Mouse (Mus musculus) embryonic facial prominence, embryonic 12.5 days (tissue): ENCODE results near the gene Ippk. TPM values are rescaled to one million over a fixed set of nuclear protein-coding genes. Genes with fewer than 3 reads are reported as not detected.

Experiments
- ATAC-seq: fragments of 200-750 bp; cut with Nextera tagmentation; 2 replicates; pipeline ENCODE4 v1.8.0; 2017; ENCODE audit not compliant: insufficient number of reproducible peaks, insufficient read depth, low FRiP score, low TSS enrichment
- H3K27ac ChIP-seq: fragments of 300-500 bp; sonication (generic); 2 replicates; pipeline ENCODE4 v1.5.1; 2016; ENCODE audit warnings: mild to moderate bottlenecking
- H3K27me3 ChIP-seq: fragments of 300-500 bp; sonication (generic); 2 replicates; pipeline ENCODE4 v1.6.1; 2016; ENCODE audit warnings: mild to moderate bottlenecking, moderate library complexity
- H3K36me3 ChIP-seq: fragments of 300-500 bp; sonication (generic); 2 replicates; pipeline ENCODE4 v1.6.1; 2016; ENCODE audit warnings: mild to moderate bottlenecking
- H3K4me1 ChIP-seq: fragments of 300-500 bp; sonication (generic); 2 replicates; pipeline ENCODE4 v1.6.1; 2016
- H3K4me2 ChIP-seq: fragments of 300-500 bp; sonication (generic); replicated peaks from 2 replicates; pipeline ENCODE4 v1.6.1; 2016; ENCODE audit warnings: mild to moderate bottlenecking, moderate library complexity
- H3K4me3 ChIP-seq: fragments of 300-500 bp; sonication (generic); 2 replicates; pipeline ENCODE4 v1.5.1; 2016; ENCODE audit warnings: mild to moderate bottlenecking
- H3K9ac ChIP-seq: fragments of 300-500 bp; sonication (generic); 2 replicates; pipeline ENCODE4 v1.6.1; 2016; ENCODE audit warnings: mild to moderate bottlenecking, moderate library complexity
- H3K9me3 ChIP-seq: fragments of 300-500 bp; sonication (generic); 2 replicates; pipeline ENCODE4 v1.6.1; 2016; ENCODE audit warnings: mild to moderate bottlenecking, moderate library complexity
- WGBS: fragments of 180-500 bp; shearing (Covaris S2); methylation state at CpG from one replicate; pipeline ENCODE4 v1.1.7; 2016; 5-methylcytosine and 5-hydroxymethylcytosine counted together
- polyA plus RNA-seq: library from polyadenylated mRNA; unstranded; fragments of >200 nt; fragmentation: Nextera tagmentation; extraction: Ambion mirVana; gene quantifications from 2 replicates; pipeline ENCODE4 v1.2.1, GENCODE M21; 2016

Ippk gene
- polyA plus RNA-seq, 1 experiment from 2014 or later: 15.8 TPM

DNA sequence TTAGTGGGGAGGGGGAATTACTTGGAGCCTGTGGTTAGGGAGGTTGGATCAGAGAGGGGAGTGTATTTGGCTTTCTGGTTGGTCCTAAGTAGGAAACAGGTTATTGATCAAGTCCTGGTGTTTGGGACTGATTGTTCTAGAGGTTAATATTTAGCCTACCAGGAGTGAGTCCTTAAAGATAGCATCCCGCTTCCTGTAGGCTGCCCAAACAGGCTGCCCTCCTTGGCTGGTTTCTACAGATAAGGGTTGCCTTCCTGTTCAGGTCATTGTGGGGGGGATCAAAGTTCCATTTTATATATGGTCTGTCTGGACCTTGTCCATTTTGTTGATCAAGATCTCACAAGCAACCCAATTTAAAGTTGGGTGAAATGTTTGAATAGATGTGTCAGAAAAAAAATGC is 27.5 kb upstream of the Ippk start:
- no peak overlapping the region for H3K4me3 ChIP-seq

DNA sequence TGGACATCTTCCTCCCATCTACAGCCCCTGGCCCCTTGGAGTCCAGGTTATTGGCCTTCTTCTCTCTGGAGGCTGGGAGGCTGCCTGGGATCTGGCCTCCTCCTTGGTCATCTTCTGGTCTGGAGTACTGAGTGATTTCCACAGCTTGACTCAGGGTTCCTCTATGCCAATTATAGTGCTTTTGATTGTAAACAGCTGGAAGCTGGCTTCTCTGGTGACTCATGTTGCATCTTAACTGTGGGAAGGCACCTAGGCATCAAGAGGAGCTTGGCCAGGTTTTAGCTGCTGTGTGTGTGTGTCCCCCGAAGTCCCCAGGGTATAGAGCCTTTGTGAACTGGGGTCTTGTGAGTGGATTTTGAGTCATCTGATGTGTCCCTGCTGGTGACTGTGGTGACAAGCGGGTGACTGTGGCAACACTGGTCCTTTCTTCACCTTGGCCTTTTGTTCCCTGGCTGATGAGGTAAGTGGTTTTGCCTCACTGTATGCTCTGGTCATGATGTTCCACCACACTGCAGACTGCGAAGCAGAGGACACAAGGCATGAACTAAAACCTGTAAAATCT is 26.1 kb upstream of the Ippk start:
- Histone ChIP-seq H3K4me2 (no peak overlapping the region), H3K9me3 (no peaks in the 10 kb centered on the region), H3K4me1 (peaks cover under 1% of the 10 kb centered on the region; the same call in 1 of the 2 replicates), H3K4me3 (no peak overlapping the region), H3K9ac (no peak overlapping the region), H3K27me3 (no peaks in the 10 kb centered on the region), H3K36me3 (0 out of 2 replicates have a peak, but pooled peaks cover 2% of the 10 kb centered on the region), H3K27ac (no peak overlapping the region)
- 92% methylated on average over 3 of the region's 3 CpGs for WGBS
- no peak for ATAC-seq

More for the DNA sequence above, 27.5 kb upstream of the Ippk start:
- no peak overlapping the region for H3K4me2 ChIP-seq
- no peak overlapping the region for H3K9ac ChIP-seq
- 0 out of 2 replicates have a peak, but pooled peaks cover 7% of the 10 kb centered on the region for H3K36me3 ChIP-seq
- H3K27ac ChIP-seq: no peak overlapping the region
- H3K27me3 ChIP-seq: no peaks in the 10 kb centered on the region
- H3K9me3 ChIP-seq: no peaks in the 10 kb centered on the region
- no peak for ATAC-seq
- 96% methylated on average over 1 of the region's 1 CpGs for WGBS
- no peaks in the 10 kb centered on the region for H3K4me1 ChIP-seq

DNA sequence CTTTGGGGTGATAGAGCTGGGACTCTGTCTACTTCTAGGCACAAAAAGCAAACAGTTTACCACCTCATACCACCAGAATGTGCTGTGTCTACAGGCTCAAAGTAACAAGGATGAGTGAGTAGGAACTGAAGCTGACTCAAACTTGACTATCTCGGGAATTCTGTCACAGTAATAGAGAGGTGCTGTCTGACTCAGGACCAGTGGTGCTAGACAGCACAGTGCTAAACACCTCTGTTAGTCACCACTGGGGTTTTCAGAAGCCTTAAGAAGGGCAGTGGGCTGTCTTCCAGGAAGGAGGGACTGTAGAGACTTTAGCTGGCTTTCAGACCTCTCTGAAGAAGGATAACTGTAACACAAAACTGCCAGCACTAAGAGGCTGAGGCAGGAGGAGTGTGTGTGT is 24.3 kb upstream of the Ippk start:
- ATAC-seq: no peak
- WGBS: 86% methylated on average over 1 of the region's 1 CpGs
- no peak overlapping the region for H3K9ac ChIP-seq
- no peaks in the 10 kb centered on the region for H3K36me3 ChIP-seq
- no peak overlapping the region for H3K4me3 ChIP-seq
- H3K4me2 ChIP-seq: no peak overlapping the region
- H3K4me1 ChIP-seq: peaks cover 5% of the 10 kb centered on the region; the same call in 1 of the 2 replicates
- H3K27ac ChIP-seq: no peak overlapping the region
- no peaks in the 10 kb centered on the region for H3K9me3 ChIP-seq
- H3K27me3 ChIP-seq: no peaks in the 10 kb centered on the region

DNA sequence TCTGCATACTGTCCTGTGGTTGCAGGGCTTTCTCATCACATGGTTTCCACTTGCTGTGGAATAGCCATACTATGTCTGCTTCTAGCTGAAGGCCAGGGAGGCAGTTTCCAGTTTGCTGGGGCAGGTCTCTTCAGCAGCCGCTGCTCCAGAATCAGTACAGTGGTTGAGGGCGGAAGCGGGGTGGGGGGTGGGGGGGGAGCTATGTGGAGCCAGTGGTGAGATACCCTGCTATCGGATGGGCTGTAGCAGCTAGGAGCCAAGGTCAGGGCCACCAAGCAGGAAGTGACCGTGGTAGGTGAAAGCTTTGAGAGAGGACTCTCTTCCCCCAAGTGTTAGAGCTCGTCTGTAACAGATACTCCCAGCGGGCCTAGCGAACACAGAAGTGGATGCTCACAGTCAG is 22.9 kb upstream of the Ippk start:
- H3K27me3 ChIP-seq: no peaks in the 10 kb centered on the region
- no peaks in the 10 kb centered on the region for H3K36me3 ChIP-seq
- WGBS: 76% methylated on average over 8 of the region's 8 CpGs
- ATAC-seq: no peak
- no peak overlapping the region for H3K4me3 ChIP-seq
- no peaks in the 10 kb centered on the region for H3K9me3 ChIP-seq
- H3K4me2 ChIP-seq: no peak overlapping the region
- no peak overlapping the region for H3K9ac ChIP-seq
- H3K27ac ChIP-seq: 0 out of 2 replicates have a peak overlapping the region, but pooled peaks have one; percentile 17
- peaks cover 5% of the 10 kb centered on the region; the same call in 1 of the 2 replicates for H3K4me1 ChIP-seq

DNA sequence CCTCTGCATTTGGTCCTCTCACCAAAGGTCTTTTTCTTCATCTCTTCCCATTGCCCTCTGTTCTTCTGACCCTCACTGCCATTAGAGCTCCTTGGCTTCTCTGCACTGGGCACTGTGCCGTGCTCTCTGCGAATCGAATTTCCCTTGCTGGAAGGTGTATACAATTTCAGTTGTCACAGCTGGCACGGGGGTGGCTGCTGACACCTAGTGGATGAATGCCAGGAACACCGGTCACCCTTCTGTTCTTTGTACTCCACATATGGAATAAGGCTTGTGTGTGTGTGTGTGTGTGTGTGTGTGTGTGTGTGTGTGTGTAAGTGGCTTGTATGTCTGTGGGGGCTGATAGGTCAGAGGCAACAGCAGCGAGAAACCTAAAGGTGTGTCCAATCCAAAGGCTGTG is 20.9 kb upstream of the Ippk start:
- ATAC-seq: no peak
- Histone ChIP-seq H3K36me3 (no peaks in the 10 kb centered on the region), H3K9ac (no peak overlapping the region), H3K4me1 (peaks cover 5% of the 10 kb centered on the region; the same call in 1 of the 2 replicates), H3K4me3 (no peak overlapping the region), H3K9me3 (no peaks in the 10 kb centered on the region), H3K4me2 (no peak overlapping the region), H3K27ac (no peak overlapping the region), H3K27me3 (no peaks in the 10 kb centered on the region)
- WGBS: 37% methylated on average over 6 of the region's 6 CpGs

DNA sequence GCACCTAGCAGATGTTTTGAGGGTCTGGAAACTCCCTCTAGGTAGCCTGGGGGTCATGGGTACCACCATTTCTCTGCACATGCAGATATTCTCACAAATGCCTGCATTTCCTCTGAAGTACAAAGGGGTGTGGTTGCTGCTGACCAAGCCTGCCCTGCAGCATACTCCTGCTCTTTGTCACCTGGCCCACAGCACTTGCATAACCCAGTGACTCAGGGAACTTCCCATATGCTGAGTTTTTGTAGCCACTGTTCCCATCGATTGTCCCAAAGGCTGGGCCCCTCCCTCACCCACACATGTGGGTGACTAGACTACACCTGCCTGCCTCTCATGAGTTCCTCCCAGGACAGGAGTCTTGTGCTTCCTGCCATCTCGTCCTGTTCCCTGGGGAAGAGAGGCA is 18.4 kb upstream of the Ippk start:
- 80% methylated on average over 2 of the region's 2 CpGs for WGBS
- no peak for ATAC-seq
- Histone ChIP-seq H3K9me3 (no peaks in the 10 kb centered on the region), H3K4me3 (no peak overlapping the region), H3K27ac (no peak overlapping the region), H3K4me1 (peaks cover 5% of the 10 kb centered on the region; the same call in 1 of the 2 replicates), H3K4me2 (no peak overlapping the region), H3K27me3 (no peaks in the 10 kb centered on the region), H3K9ac (no peak overlapping the region), H3K36me3 (no peaks in the 10 kb centered on the region)

DNA sequence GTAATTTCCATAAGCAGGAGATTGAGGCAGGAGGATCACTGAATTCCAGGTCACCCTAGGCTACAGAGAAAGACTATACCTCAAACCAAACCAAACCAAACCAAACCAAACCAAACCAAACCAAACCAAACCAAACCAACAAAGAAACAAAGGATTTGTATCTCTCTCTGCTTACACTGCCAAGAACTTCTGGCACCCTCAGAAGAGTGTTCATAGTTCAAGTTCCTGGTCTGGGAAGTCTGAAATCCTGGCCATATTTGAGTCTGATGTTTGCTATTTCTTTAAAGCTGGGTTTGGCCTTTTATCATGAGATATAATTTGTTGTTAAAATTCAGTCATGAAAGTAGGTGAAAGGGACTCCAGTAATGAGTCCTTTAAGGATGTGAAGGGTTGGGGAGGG is 13.3 kb upstream of the Ippk start:
- Histone ChIP-seq H3K4me3 (no peak overlapping the region), H3K4me2 (no peak overlapping the region), H3K9me3 (no peaks in the 10 kb centered on the region), H3K27ac (no peak overlapping the region), H3K36me3 (no peaks in the 10 kb centered on the region), H3K9ac (no peak overlapping the region), H3K27me3 (no peaks in the 10 kb centered on the region), H3K4me1 (no peaks in the 10 kb centered on the region)
- no peak for ATAC-seq

DNA sequence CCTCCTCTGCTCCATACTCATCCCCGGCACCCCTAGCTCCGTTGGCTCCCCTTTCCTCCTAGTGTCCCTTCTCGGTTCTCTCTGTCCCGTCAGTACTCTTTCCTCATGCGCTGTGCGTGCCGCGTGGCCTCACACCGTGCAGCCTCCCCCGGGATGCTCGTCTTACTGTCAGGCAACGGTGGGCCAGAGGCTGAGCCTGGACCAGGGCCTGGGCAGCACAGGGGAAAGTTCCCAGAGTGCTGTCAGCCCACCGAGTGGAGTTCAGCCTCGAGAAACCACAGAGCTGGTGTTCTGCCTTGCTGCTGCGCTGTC is 513 bp downstream of the Ippk start:
- Histone ChIP-seq H3K36me3 (no peaks in the 10 kb centered on the region), H3K4me3 (peak overlapping the region; percentile 89), H3K9me3 (no peaks in the 10 kb centered on the region), H3K4me2 (peak overlapping the region; percentile 94), H3K27ac (peak overlapping the region; percentile 50; the same call in 1 of the 2 replicates), H3K4me1 (peaks cover 15% of the 10 kb centered on the region), H3K27me3 (no peaks in the 10 kb centered on the region), H3K9ac (peak overlapping the region; percentile 84)
- no peak; the same call in 1 of the 2 replicates for ATAC-seq
- WGBS: under 1% methylated on average over 15 of the region's 15 CpGs

DNA sequence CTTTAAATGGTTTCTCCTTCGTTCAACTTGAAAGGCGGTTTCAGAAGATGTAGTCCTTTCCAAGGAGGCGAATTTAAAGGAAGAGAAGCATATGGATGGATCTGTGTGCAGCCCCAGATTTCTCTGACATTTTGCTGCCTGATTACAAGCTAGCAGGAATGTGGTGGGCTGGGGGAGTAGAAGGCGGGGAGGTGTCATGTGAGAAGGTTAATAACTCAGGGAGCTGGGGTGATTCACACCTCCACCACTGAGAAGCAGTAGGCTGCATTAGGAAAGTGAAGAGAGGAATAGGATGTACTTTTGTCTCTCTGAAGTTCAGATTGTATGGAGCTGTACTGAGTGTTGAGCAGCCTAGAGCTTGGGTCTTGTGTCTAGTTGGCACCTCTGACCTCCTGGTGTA is 910 bp downstream of the Ippk start:
- Histone ChIP-seq H3K27ac (no peak overlapping the region), H3K27me3 (no peaks in the 10 kb centered on the region), H3K9me3 (no peaks in the 10 kb centered on the region), H3K4me3 (peak overlapping the region; percentile 89), H3K9ac (peak overlapping the region; percentile 84), H3K36me3 (no peaks in the 10 kb centered on the region), H3K4me1 (peaks cover 15% of the 10 kb centered on the region), H3K4me2 (peak overlapping the region; percentile 94)
- ATAC-seq: no peak
- 24% methylated on average over 4 of the region's 4 CpGs for WGBS

DNA sequence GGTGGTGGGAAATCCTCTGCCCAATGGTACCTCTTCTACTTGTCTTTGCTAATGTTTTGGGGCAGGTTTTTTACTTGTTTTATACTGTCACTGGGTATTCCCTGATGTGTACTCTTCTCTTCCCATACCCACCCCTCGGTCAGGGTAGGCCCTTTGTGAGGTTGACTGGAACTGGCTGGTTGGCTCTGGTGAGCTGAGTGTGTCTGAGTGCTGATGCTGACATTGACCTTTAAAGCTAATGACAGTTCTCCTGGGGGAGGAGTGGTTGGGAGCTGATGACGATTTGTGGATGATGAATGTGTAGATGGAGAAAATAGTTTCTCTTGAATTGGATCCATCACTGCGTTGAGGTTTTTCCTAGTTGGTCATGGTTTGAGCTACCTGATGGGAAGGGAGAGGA is 5.7 kb downstream of the Ippk start:
- WGBS: 92% methylated on average over 3 of the region's 3 CpGs
- Histone ChIP-seq H3K9me3 (no peaks in the 10 kb centered on the region), H3K9ac (no peak overlapping the region), H3K27ac (no peak overlapping the region), H3K27me3 (no peaks in the 10 kb centered on the region), H3K4me1 (peaks cover 12% of the 10 kb centered on the region), H3K36me3 (no peaks in the 10 kb centered on the region), H3K4me3 (no peak overlapping the region), H3K4me2 (no peak overlapping the region)
- ATAC-seq: no peak

DNA sequence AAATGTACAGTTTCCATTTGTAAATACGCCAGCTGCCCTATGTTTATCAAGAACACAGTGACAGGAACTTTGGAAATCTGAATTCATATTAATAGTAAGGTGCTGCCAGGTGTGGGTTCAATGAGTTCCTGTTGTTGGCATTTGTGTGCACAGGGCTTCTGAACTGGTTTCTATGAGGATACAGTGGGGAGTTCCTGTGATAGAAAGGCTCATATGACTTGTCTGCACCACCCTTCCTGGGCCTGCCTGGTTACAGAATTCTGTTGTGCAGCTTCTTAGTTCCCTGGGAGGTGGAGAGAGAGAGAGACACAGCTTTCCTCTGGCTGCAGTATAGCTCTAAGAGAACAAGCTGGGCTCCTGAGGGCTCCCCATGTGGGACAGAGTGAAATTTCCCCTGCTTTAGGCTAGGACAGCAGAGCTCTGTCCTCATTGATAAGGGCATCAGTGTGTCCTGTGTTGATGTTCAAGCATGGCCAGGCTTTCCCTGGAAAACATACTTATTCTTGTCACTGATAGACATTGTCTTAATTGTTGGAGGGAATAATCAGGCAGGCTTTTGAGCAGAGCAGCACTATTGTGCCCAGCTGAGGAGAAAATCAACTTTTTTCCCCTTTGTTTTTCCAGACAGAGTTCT is 7.1 kb downstream of the Ippk start:
- Histone ChIP-seq H3K27ac (no peak overlapping the region), H3K4me3 (no peak overlapping the region), H3K9ac (no peak overlapping the region), H3K4me1 (no peaks in the 10 kb centered on the region), H3K4me2 (no peak overlapping the region), H3K9me3 (no peaks in the 10 kb centered on the region), H3K27me3 (no peaks in the 10 kb centered on the region), H3K36me3 (peaks cover 12% of the 10 kb centered on the region)
- WGBS: 78% methylated on average over 1 of the region's 1 CpGs
- ATAC-seq: no peak

DNA sequence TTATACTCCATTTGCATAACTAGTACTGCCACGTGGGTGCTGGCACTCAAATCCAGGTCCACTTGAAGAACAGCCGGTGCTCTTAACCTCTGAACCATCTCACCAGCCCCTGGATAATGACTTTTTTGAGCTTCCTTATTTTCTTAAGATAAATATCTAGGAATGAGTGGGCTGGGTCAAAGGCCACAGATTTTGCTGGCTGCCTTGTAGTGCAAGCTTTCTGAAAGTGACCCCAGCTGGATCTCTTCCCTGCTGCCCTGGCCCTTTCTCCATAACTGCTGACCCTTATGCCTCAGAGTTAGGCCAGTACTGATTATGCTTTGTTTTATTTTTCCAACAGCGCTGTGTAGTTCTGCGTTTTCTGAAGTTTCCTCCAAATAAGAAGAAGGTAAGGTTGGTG is 9.5 kb downstream of the Ippk start:
- Histone ChIP-seq H3K9me3 (no peaks in the 10 kb centered on the region), H3K4me1 (no peaks in the 10 kb centered on the region), H3K27ac (no peak overlapping the region), H3K36me3 (peaks cover 33% of the 10 kb centered on the region), H3K27me3 (no peaks in the 10 kb centered on the region), H3K4me2 (no peak overlapping the region), H3K9ac (no peak overlapping the region), H3K4me3 (no peak overlapping the region)
- WGBS: 55% methylated on average over 4 of the region's 4 CpGs
- ATAC-seq: no peak
